Mouse (Mus musculus) kidney, adult 8-10 months (tissue): ENCODE data around the gene Bag6.

Experiments
- DNase-seq, 2 experiments: peaks; one replicate each; pipeline ENCODE4 v3.0.0; 2022

The Bag6 gene

GRCm38 (mm10) chr17:35147922-35148639, 13.1 kb downstream of the Bag6 start:
- no peak for DNase-seq

GRCm38 (mm10) chr17:35152121-35152520, 17.1 kb downstream of the Bag6 start:
- no peak for DNase-seq

GRCm38 (mm10) chr17:35153077-35153476, 18.1 kb downstream of the Bag6 start:
- no peak for DNase-seq

- no peak for DNase-seq
Observed at GRCm38 (mm10) chr17:35153931-35154330, 19.0 kb downstream of the Bag6 start.

- no peak for DNase-seq
Observed at GRCm38 (mm10) chr17:35154616-35155015, 19.6 kb downstream of the Bag6 start.

- DNase-seq: no peak
Observed at GRCm38 (mm10) chr17:35155451-35155850, 20.5 kb downstream of the Bag6 start.

GRCm38 (mm10) chr17:35156461-35157200, 21.7 kb downstream of the Bag6 start:
- no peak for DNase-seq

GRCm38 (mm10) chr17:35157254-35157653, 22.3 kb downstream of the Bag6 start:
- DNase-seq: no peak

- DNase-seq: no peak
Observed at GRCm38 (mm10) chr17:35157661-35158175, 22.7 kb downstream of the Bag6 start.

- DNase-seq: no peak
Observed at GRCm38 (mm10) chr17:35158850-35159593, 24.0 kb downstream of the Bag6 start.

- DNase-seq: no peak
Observed at GRCm38 (mm10) chr17:35159638-35160037, 24.7 kb downstream of the Bag6 start.

- DNase-seq: no peak
Observed at GRCm38 (mm10) chr17:35161421-35161820, 26.4 kb downstream of the Bag6 start.

- DNase-seq: no peak
Observed at GRCm38 (mm10) chr17:35162121-35162520, 27.1 kb downstream of the Bag6 start.

GRCm38 (mm10) chr17:35162730-35163129, 27.8 kb downstream of the Bag6 start:
- DNase-seq: peak; percentile 51 to 57

- peak in 1 of 2 experiments; percentile 28 for DNase-seq
Observed at GRCm38 (mm10) chr17:35163326-35164081, 28.5 kb downstream of the Bag6 start.

GRCm38 (mm10) chr17:35164218-35164567, 29.2 kb downstream of the Bag6 start:
- no peak for DNase-seq

- peak; percentile 97 to 99 for DNase-seq
Observed at GRCm38 (mm10) chr17:35164568-35165450, 29.8 kb downstream of the Bag6 start, which contains the start of gene Prrc2a. Gene Prrc2a, minus strand, starts transcription at chr17:35164897.

GRCm38 (mm10) chr17:35165451-35166155, 30.6 kb downstream of the Bag6 start:
- peak in 1 of 2 experiments; percentile 28 for DNase-seq

- peak; percentile 82 for DNase-seq
Observed at GRCm38 (mm10) chr17:35166352-35167035, 31.5 kb downstream of the Bag6 start.

GRCm38 (mm10) chr17:35167794-35168193, 32.8 kb downstream of the Bag6 start:
- no peak for DNase-seq
